Mouse (Mus musculus) adipocyte (in vitro differentiated cells): ENCODE data around the gene Gm3149.
"Not testable (repeated sequence)": the region's sequence is repeated elsewhere in the genome, so short reads cannot be mapped to it uniquely, and the experiment has no call there.

Experiments
- DNase-seq: peaks from one replicate; pipeline ENCODE4 v3.0.0-alpha.2; 2016; ENCODE audit warnings: low spot score

Gene Gm3149

DNA sequence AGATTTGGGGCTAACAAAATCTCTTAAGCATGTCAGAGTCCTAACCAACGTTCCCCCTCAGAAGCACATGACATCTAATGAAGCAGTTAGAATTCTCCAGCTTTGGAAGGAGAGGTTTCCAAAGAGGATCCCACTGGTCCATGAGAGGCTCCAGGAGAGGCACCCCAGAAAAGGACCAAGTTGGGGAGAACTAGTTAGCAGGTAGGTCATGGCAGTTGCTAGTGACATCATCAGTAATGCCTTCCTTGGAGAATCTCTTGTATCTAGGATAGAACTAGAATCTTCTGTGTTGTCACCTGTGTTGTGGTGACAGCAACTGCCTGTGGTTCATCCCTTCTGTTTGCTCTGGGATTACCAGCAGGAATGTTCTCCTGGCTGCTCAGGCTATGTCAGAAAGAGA, at the start of gene Gm3149:
Gm3149 (plus strand) TSS at position 301 of the 400 bp plus-strand sequence.
- DNase-seq: not testable (repeated sequence)

- not testable (repeated sequence) for DNase-seq
These were observed 47.7 kb upstream of the Gm3149 start for GRCm38 (mm10) chr14:4269238-4269950.

- DNase-seq: not testable (repeated sequence)
These were observed 37.3 kb upstream of the Gm3149 start for GRCm38 (mm10) chr14:4279828-4280227.

DNA sequence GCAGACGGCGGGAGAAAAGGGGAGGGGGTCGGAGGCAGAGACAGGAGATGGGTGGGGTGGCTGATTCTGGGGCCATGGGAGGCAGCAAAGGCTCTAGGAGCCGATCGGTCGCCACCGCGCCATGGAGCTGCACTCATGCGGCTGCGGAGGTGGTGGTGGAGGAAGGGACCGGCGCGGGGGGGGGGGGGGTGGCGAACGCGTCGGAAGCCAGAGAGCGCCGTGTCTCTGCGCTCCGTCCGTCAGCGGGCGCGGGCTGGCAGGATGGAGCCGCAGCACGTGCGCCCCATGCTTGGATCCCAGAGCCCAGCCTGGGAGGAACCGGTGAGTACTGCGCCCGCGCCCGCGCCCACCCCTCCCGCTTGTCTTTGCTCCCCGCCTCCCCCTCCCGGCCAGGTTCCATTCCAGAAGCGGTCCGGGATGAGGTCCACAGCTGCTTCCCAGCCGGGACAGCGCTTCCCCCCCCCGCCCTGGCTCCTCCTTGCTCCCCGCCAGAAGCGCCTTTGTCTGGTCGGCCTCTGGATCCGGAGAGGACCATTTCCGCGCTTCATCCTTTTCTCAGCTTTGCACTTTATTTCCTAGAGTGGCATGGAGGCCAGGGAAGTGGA, 17.5 kb downstream of the Gm3149 start, which contains the start of gene 2610042L04Rik:
2610042L04Rik (plus strand) TSS at position 288 of the 605 bp plus-strand sequence.
- not testable (repeated sequence) for DNase-seq

DNA sequence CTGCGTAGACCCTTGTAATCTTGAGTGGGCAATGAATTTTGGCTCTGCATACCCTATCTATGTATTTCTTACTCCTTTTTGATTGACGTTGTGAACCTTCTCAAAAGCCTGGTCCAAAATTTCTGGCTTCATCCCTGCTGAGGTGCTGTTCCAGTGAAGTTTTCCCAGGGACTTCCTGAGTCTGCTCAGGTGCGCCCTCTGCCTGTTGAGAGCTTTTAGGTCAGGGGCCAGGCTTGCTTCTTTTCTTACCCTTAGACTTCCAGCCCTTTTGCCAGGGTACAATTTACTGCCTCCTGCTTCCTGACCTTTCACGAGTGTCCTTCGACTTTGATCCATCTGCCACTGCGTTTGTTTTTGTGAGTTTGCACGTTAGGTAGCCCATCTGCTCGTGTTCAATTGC, 18.4 kb downstream of the Gm3149 start:
- not testable (repeated sequence) for DNase-seq

DNA sequence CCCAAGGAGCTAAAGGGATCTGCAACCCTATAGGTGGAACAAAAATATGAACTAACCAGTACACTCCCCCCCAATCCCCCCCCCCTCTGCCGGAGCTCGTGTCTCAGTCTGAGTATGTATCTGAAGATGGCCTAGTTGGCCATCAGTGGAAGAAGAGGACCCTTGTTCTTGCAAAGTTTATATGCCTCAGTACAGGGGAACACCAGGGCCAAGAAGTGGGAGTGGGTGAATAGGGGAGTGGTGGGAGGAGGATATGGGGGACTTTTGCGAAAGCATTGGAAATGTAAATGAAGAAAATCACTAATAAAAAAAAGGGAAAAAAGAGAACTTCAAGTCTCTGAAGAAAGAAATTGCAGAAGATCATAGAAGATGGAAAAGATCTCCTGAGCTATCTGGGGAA, 51.9 kb downstream of the Gm3149 start:
- not testable (repeated sequence) for DNase-seq

- not testable (repeated sequence) for DNase-seq
These were observed 52.6 kb downstream of the Gm3149 start for GRCm38 (mm10) chr14:4369691-4370090.
